Mouse (Mus musculus) midbrain, embryonic 14.5 days (tissue): ENCODE data around the gene Baz1a. TPM values are rescaled to one million over a fixed set of nuclear protein-coding genes. Genes with fewer than 3 reads are reported as not detected.

Source experiments
- ATAC-seq: fragments of 200-750 bp; cut with Nextera tagmentation; 2 replicates; pipeline ENCODE4 v1.8.0; 2017; ENCODE audit warnings: moderate number of reproducible peaks, moderate library complexity; ENCODE audit not compliant: low FRiP score, low TSS enrichment
- DNase-seq: peaks from one replicate; pipeline ENCODE4 v3.0.0-alpha.2; 2015
- H3K27ac ChIP-seq: fragments of 300-500 bp; sonication (generic); replicated peaks from 2 replicates; pipeline ENCODE4 v1.5.1; 2014; ENCODE audit warnings: mild to moderate bottlenecking, low read depth, low read length, moderate library complexity
- H3K27me3 ChIP-seq: fragments of 300-500 bp; sonication (generic); 2 replicates; pipeline ENCODE4 v1.6.1; 2014; ENCODE audit warnings: low read length, control low read depth, mixed read lengths; ENCODE audit not compliant: control insufficient read depth, insufficient read depth
- H3K36me3 ChIP-seq: fragments of 300-500 bp; sonication (generic); 2 replicates; pipeline ENCODE4 v1.6.1; 2014; ENCODE audit warnings: low read length, control low read depth; ENCODE audit not compliant: control insufficient read depth, insufficient read depth
- H3K4me1 ChIP-seq: fragments of 300-500 bp; sonication (generic); 2 replicates; pipeline ENCODE4 v1.6.1; 2014; ENCODE audit warnings: mild to moderate bottlenecking, antibody characterized with exemption, low read length, control low read depth; ENCODE audit not compliant: control insufficient read depth, insufficient read depth
- H3K4me2 ChIP-seq: fragments of 300-500 bp; sonication (generic); 2 replicates; pipeline ENCODE4 v1.6.1; 2014; ENCODE audit warnings: mild to moderate bottlenecking, low read length, moderate library complexity
- H3K4me3 ChIP-seq: fragments of 300-500 bp; sonication (generic); replicated peaks from 2 replicates; pipeline ENCODE4 v1.5.1; 2014; ENCODE audit warnings: low read depth, low read length
- H3K9ac ChIP-seq: fragments of 300-500 bp; sonication (generic); replicated peaks from 2 replicates; pipeline ENCODE4 v1.6.1; 2014; ENCODE audit warnings: mild to moderate bottlenecking, low read length, moderate library complexity
- H3K9me3 ChIP-seq: fragments of 300-500 bp; sonication (generic); 2 replicates; pipeline ENCODE4 v1.6.1; 2016; ENCODE audit warnings: low read length, control low read depth, mixed read lengths; ENCODE audit not compliant: control insufficient read depth
- WGBS: fragments of 180-500 bp; shearing (Covaris S2); extraction: QIAGEN DNeasy Blood & Tissue Kit; methylation state at CpG from one replicate; pipeline ENCODE4 v1.1.7; 2014; 5-methylcytosine and 5-hydroxymethylcytosine counted together
- polyA plus RNA-seq: library from polyadenylated mRNA; unstranded; fragments of >200 nt; fragmentation: Nextera tagmentation; extraction: Ambion mirVana; gene quantifications from 2 replicates; pipeline ENCODE4 v1.2.1, GENCODE M21; 2014

Gene Baz1a
- polyA plus RNA-seq, 1 experiment from 2014 or later: 8.5 TPM

- no peaks in the 10 kb centered on the region for H3K36me3 ChIP-seq
- H3K4me1 ChIP-seq: no peaks in the 10 kb centered on the region
- H3K27ac ChIP-seq: no peak overlapping the region
- no peak overlapping the region for H3K4me2 ChIP-seq
- H3K4me3 ChIP-seq: no peak overlapping the region
- H3K27me3 ChIP-seq: no peaks in the 10 kb centered on the region
- DNase-seq: no peak
- WGBS: 87% methylated on average over 14 of the region's 14 CpGs
- no peak for ATAC-seq
- H3K9ac ChIP-seq: no peak overlapping the region
- H3K9me3 ChIP-seq: no peaks in the 10 kb centered on the region
Measured at GRCm38 (mm10) chr12:54999016-54999690, 15.0 kb downstream of the Baz1a start.

GRCm38 (mm10) chr12:54998411-54998810 is 15.7 kb downstream of the Baz1a start:
- Histone ChIP-seq H3K9ac (no peak overlapping the region), H3K9me3 (no peaks in the 10 kb centered on the region), H3K27me3 (no peaks in the 10 kb centered on the region), H3K4me1 (no peaks in the 10 kb centered on the region), H3K27ac (no peak overlapping the region), H3K36me3 (no peaks in the 10 kb centered on the region), H3K4me2 (no peak overlapping the region), H3K4me3 (no peak overlapping the region)
- no peak for DNase-seq
- WGBS: 80% methylated on average over 5 of the region's 5 CpGs
- no peak for ATAC-seq

- ATAC-seq (no peak), DNase-seq (no peak)
- Histone ChIP-seq H3K27ac (no peak overlapping the region), H3K4me3 (no peak overlapping the region), H3K9ac (no peak overlapping the region), H3K36me3 (no peaks in the 10 kb centered on the region), H3K4me1 (no peaks in the 10 kb centered on the region), H3K9me3 (no peaks in the 10 kb centered on the region), H3K27me3 (no peaks in the 10 kb centered on the region), H3K4me2 (no peak overlapping the region)
- WGBS: 88% methylated on average over 6 of the region's 6 CpGs
Measured at GRCm38 (mm10) chr12:54996979-54997474, 17.1 kb downstream of the Baz1a start.

GRCm38 (mm10) chr12:54995965-54996364 is 18.2 kb downstream of the Baz1a start:
- Histone ChIP-seq H3K9ac (no peak overlapping the region), H3K27me3 (no peaks in the 10 kb centered on the region), H3K4me1 (no peaks in the 10 kb centered on the region), H3K4me2 (no peak overlapping the region), H3K36me3 (no peaks in the 10 kb centered on the region), H3K27ac (no peak overlapping the region), H3K4me3 (no peak overlapping the region), H3K9me3 (no peaks in the 10 kb centered on the region)
- ATAC-seq: no peak
- WGBS: 80% methylated on average over 3 of the region's 3 CpGs
- DNase-seq: no peak

GRCm38 (mm10) chr12:54994418-54994817 is 19.7 kb downstream of the Baz1a start:
- Histone ChIP-seq H3K27me3 (no peaks in the 10 kb centered on the region), H3K4me1 (no peaks in the 10 kb centered on the region), H3K9me3 (no peaks in the 10 kb centered on the region), H3K4me3 (no peak overlapping the region), H3K27ac (no peak overlapping the region), H3K4me2 (no peak overlapping the region), H3K36me3 (no peaks in the 10 kb centered on the region), H3K9ac (no peak overlapping the region)
- ATAC-seq: no peak
- 94% methylated on average over 4 of the region's 4 CpGs for WGBS
- DNase-seq: no peak

- Histone ChIP-seq H3K4me2 (no peak overlapping the region), H3K27me3 (no peaks in the 10 kb centered on the region), H3K4me3 (no peak overlapping the region), H3K9me3 (no peaks in the 10 kb centered on the region), H3K4me1 (no peaks in the 10 kb centered on the region), H3K9ac (no peak overlapping the region), H3K27ac (no peak overlapping the region), H3K36me3 (no peaks in the 10 kb centered on the region)
- DNase-seq (no peak), ATAC-seq (no peak)
- WGBS: 78% methylated on average over 6 of the region's 6 CpGs
Measured at GRCm38 (mm10) chr12:54994068-54994386, 20.1 kb downstream of the Baz1a start.

GRCm38 (mm10) chr12:54993246-54994067 is 20.7 kb downstream of the Baz1a start:
- Histone ChIP-seq H3K9ac (no peak overlapping the region), H3K4me3 (no peak overlapping the region), H3K36me3 (no peaks in the 10 kb centered on the region), H3K27ac (no peak overlapping the region), H3K4me1 (no peaks in the 10 kb centered on the region), H3K27me3 (no peaks in the 10 kb centered on the region), H3K9me3 (no peaks in the 10 kb centered on the region), H3K4me2 (no peak overlapping the region)
- ATAC-seq (no peak), DNase-seq (no peak)
- WGBS: 78% methylated on average over 16 of the region's 16 CpGs

GRCm38 (mm10) chr12:54992814-54993213 is 21.3 kb downstream of the Baz1a start:
- Histone ChIP-seq H3K9ac (no peak overlapping the region), H3K4me1 (no peaks in the 10 kb centered on the region), H3K4me2 (no peak overlapping the region), H3K36me3 (no peaks in the 10 kb centered on the region), H3K9me3 (no peaks in the 10 kb centered on the region), H3K4me3 (no peak overlapping the region), H3K27me3 (no peaks in the 10 kb centered on the region), H3K27ac (no peak overlapping the region)
- WGBS: 94% methylated on average over 3 of the region's 3 CpGs
- ATAC-seq (no peak), DNase-seq (no peak)
